Mouse (Mus musculus): ENCODE data around the gene Rpl34. TPM values are rescaled to one million over a fixed set of nuclear protein-coding genes. Genes with fewer than 3 reads are reported as not detected.

The Rpl34 gene
- 1,090 and 1,134 TPM in 2 replicates for polyA plus RNA-seq (2014; fragmentation: Nextera tagmentation; extraction: Ambion mirVana)

DNA sequence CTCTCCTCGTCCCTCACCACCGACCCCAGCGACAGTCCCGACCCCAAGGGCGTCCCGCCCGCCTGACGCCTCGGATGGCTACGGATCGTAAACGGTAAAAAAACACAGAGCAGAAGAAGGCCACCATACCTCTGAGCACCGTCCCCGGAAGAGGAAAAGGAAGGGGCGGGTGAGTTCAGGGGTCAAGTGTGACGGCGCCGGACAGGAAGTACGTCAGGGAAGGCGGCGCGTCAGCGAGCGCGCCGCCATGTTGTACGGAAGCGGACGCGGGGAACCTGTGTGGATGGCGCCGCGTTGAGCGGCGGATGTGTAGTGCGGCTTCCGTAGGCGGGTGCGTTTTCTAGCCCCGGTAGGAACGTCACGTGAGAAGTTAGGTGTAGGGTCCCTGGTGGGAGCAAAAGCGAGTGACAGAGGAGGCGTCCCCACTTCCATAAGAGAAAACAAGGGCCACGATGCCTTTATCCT lies at the start of gene Rpl34:
Gene Rpl34, minus strand, starts transcription at position 210 of the 465 bp plus-strand sequence.
- DNase-seq (peak; percentile 98), ATAC-seq (ENCODE audit: insufficient read depth) (peak; percentile 99)
- Histone ChIP-seq H3K9me3 (ENCODE audit: low read depth, low read length) (no peaks in the 10 kb centered on the region), H3K27me3 (ENCODE audit: insufficient read depth, low read length) (no peaks in the 10 kb centered on the region), H3K4me1 (ENCODE audit: insufficient read depth) (peaks cover 7% of the 10 kb centered on the region; the same call in 1 of the 2 replicates), H3K27ac (ENCODE audit: low read depth) (peak within 1 kb of the TSS; percentile 89), H3K4me2 (peak within 1 kb of the TSS; percentile 88), H3K36me3 (ENCODE audit: insufficient read depth) (peaks cover 41% of the 10 kb centered on the region), H3K9ac (peak within 1 kb of the TSS; percentile 94), H3K4me3 (ENCODE audit: low read depth, low read length) (peak within 1 kb of the TSS; percentile 80)
- no peak for TF ChIP-seq CTCF (IDR thresholded peaks at IDR 0.05; ENCODE audit: low read depth)
- 0% methylated on average over 45 of the region's 45 CpGs for WGBS

DNA sequence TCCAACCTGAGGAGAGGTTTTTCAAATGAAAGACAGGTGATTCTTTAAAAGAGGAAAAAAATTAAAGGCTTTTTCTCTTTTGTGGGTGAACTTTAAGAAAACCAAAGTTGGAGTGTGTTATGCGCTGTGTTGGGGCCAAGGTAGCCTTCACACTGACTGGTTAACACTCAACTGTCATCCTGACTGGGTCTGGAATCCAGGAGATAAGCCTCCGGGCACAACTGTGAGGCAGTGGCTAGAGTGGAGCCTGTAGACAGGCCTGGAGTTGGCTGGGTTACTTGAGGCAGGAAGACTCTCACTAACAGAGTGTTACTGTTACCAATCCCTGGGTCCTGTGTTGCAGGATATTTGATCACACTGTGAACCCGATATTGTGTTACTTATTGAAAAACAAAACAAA lies 38.0 kb upstream of the Rpl34 start:
- DNase-seq, result no peak
- Histone ChIP-seq H3K27me3 (ENCODE audit: insufficient read depth, low read length) (no peaks in the 10 kb centered on the region), H3K4me3 (ENCODE audit: low read depth, low read length) (no peak overlapping the region), H3K9ac (no peak overlapping the region), H3K27ac (ENCODE audit: low read depth) (no peak overlapping the region), H3K4me1 (ENCODE audit: insufficient read depth) (no peaks in the 10 kb centered on the region), H3K9me3 (ENCODE audit: low read depth, low read length) (no peaks in the 10 kb centered on the region), H3K36me3 (ENCODE audit: insufficient read depth) (no peaks in the 10 kb centered on the region), H3K4me2 (no peak overlapping the region)
- ATAC-seq (ENCODE audit: insufficient read depth), result no peak
- WGBS, result 67% methylated on average over 3 of the region's 3 CpGs
- TF ChIP-seq CTCF (IDR thresholded peaks at IDR 0.05; ENCODE audit: low read depth), result no peak

DNA sequence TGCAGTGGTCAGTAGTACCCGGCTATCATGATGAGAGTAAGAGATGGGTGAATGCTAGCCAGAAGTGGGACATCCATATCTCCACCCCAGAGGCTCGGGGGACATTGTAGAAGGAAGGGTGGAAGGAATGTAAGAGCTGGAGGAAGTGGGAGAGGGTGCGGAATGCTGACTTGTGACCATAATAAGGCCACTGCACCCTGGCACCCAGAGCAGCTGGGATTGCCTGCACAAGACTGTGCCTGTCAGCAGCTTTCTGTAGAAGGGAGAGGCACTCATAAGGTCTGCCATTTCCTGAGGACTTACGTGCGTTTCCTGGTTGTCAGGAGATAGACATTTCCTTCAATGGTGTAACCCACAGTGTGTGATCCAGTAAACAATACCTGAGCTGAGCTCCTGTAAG lies 33.9 kb upstream of the Rpl34 start:
- H3K36me3 ChIP-seq (ENCODE audit: insufficient read depth), result no peaks in the 10 kb centered on the region
- TF ChIP-seq CTCF (IDR thresholded peaks at IDR 0.05; ENCODE audit: low read depth), result no peak
- no peak overlapping the region for H3K9ac ChIP-seq
- H3K27me3 ChIP-seq (ENCODE audit: insufficient read depth, low read length), result no peaks in the 10 kb centered on the region
- no peaks in the 10 kb centered on the region for H3K4me1 ChIP-seq (ENCODE audit: insufficient read depth)
- WGBS, result 77% methylated on average over 5 of the region's 5 CpGs
- H3K4me3 ChIP-seq (ENCODE audit: low read depth, low read length), result no peak overlapping the region
- H3K9me3 ChIP-seq (ENCODE audit: low read depth, low read length), result no peaks in the 10 kb centered on the region
- H3K4me2 ChIP-seq, result no peak overlapping the region
- no peak overlapping the region for H3K27ac ChIP-seq (ENCODE audit: low read depth)
- ATAC-seq (ENCODE audit: insufficient read depth), result no peak
- DNase-seq, result no peak

DNA sequence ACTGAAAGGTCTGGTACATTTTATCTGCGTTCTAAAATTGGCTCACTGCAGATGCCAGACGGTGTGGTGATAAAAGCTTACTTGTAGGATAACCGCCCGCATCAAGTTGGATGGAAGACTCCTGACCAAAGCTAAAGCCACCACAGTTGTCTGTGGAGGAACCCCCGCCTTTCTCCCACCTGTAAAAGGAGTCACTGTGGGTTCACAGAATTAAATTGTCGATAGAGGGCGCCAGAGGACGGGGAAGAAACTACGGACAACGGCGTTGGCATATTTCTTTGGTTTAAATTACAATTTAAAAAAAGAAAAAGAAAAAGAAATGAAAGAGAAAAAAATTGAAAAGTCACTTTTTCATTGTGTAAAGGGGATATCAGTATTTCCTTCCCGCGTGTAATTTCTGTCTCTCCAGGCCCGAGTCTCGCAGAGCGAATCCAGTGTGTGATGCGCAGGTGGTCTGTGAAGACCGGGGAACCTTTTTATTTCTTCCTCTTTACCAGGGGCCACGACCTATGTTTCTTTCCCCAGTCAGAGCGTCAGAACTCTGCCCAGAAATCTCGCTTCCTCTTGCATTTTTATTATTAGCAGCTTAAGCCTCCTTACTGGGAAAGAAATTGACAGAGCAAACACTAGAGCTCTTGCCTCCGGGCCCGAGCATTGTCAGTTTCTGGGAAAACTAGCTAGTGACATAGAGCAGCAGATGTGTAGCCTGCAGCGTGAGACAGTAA lies 30.7 kb upstream of the Rpl34 start:
- Histone ChIP-seq H3K9ac (no peak overlapping the region), H3K36me3 (ENCODE audit: insufficient read depth) (no peaks in the 10 kb centered on the region), H3K4me3 (ENCODE audit: low read depth, low read length) (no peak overlapping the region), H3K9me3 (ENCODE audit: low read depth, low read length) (no peaks in the 10 kb centered on the region), H3K4me2 (peak overlapping the region; percentile 16; the same call in 1 of the 2 replicates), H3K4me1 (ENCODE audit: insufficient read depth) (no peaks in the 10 kb centered on the region), H3K27me3 (ENCODE audit: insufficient read depth, low read length) (no peaks in the 10 kb centered on the region), H3K27ac (ENCODE audit: low read depth) (no peak overlapping the region)
- ATAC-seq (ENCODE audit: insufficient read depth) (no peak), DNase-seq (peak; percentile 89)
- TF ChIP-seq CTCF (IDR thresholded peaks at IDR 0.05; ENCODE audit: low read depth), result peak; percentile 75
- 48% methylated on average over 24 of the region's 24 CpGs for WGBS

GRCm38 (mm10) chr3:130758157-130758841 lies 28.1 kb upstream of the Rpl34 start:
- Histone ChIP-seq H3K4me2 (no peak overlapping the region), H3K9ac (no peak overlapping the region), H3K36me3 (ENCODE audit: insufficient read depth) (no peaks in the 10 kb centered on the region), H3K27ac (ENCODE audit: low read depth) (no peak overlapping the region), H3K27me3 (ENCODE audit: insufficient read depth, low read length) (no peaks in the 10 kb centered on the region), H3K9me3 (ENCODE audit: low read depth, low read length) (no peaks in the 10 kb centered on the region), H3K4me1 (ENCODE audit: insufficient read depth) (no peaks in the 10 kb centered on the region), H3K4me3 (ENCODE audit: low read depth, low read length) (no peak overlapping the region)
- DNase-seq, result no peak
- no peak for TF ChIP-seq CTCF (IDR thresholded peaks at IDR 0.05; ENCODE audit: low read depth)
- no peak for ATAC-seq (ENCODE audit: insufficient read depth)
- WGBS, result 84% methylated on average over 15 of the region's 15 CpGs

DNA sequence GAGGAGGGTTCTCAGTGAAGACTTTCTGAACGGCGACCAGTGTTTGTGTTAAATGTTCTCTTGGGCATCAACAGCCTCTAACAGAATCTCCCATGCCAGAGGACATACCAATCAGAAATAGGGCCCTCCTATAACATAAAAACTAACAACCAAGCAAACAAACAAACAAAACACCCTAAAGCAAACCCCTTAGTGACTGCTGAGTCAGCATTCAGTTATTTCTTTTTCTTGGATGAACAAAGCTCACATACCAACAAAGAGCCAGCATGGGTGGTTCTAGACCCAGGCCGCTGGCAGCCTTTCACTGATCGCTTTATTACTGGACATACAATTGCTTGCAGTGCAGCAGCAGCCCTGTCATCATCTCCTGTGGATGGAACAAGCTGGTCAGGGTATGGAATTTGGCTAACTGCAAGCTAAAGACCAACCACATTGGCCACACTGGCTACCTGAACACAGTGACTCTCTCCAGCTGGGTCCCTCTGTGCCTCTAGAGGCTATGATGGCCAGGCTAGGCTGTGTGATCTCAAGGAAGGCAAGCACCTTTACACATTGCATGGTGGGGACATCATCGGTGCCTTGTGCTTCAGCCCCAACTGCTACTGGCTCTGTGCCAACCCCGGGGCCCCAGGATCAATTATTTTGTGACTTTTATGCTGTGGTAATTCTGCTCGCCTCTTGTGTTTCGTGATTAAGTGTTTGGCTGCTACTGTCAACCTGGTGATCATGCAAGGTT lies 27.1 kb upstream of the Rpl34 start:
- Histone ChIP-seq H3K9me3 (ENCODE audit: low read depth, low read length) (no peaks in the 10 kb centered on the region), H3K36me3 (ENCODE audit: insufficient read depth) (no peaks in the 10 kb centered on the region), H3K4me2 (no peak overlapping the region), H3K9ac (no peak overlapping the region), H3K4me1 (ENCODE audit: insufficient read depth) (no peaks in the 10 kb centered on the region), H3K27me3 (ENCODE audit: insufficient read depth, low read length) (no peaks in the 10 kb centered on the region), H3K4me3 (ENCODE audit: low read depth, low read length) (no peak overlapping the region), H3K27ac (ENCODE audit: low read depth) (no peak overlapping the region)
- DNase-seq, result no peak
- ATAC-seq (ENCODE audit: insufficient read depth), result no peak
- TF ChIP-seq CTCF (IDR thresholded peaks at IDR 0.05; ENCODE audit: low read depth), result no peak
- 75% methylated on average over 8 of the region's 8 CpGs for WGBS

DNA sequence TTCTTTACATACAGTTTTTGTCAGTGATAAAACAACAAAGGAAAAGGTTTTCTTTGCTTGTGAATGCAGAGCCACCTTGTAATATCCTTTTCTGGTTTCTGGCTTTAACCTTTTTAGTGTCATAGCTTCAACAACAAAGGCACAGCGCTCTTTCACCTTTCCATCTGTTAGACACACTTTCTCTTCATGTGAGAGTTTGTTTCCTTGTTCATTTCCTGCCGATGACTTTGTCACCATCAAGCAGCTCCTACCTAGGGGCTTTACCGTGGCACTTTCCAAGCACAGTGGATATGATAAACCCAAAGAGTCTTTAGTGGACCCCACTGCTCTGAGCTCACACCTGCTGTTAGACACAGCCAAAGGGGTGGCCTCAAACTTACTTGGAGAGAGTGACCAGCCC lies 19.0 kb upstream of the Rpl34 start:
- no peaks in the 10 kb centered on the region for H3K4me1 ChIP-seq (ENCODE audit: insufficient read depth)
- H3K9me3 ChIP-seq (ENCODE audit: low read depth, low read length), result no peaks in the 10 kb centered on the region
- WGBS, result 80% methylated on average over 3 of the region's 3 CpGs
- no peak for DNase-seq
- ATAC-seq (ENCODE audit: insufficient read depth), result no peak
- TF ChIP-seq CTCF (IDR thresholded peaks at IDR 0.05; ENCODE audit: low read depth), result no peak
- no peak overlapping the region for H3K4me3 ChIP-seq (ENCODE audit: low read depth, low read length)
- no peaks in the 10 kb centered on the region for H3K36me3 ChIP-seq (ENCODE audit: insufficient read depth)
- H3K9ac ChIP-seq, result no peak overlapping the region
- H3K27me3 ChIP-seq (ENCODE audit: insufficient read depth, low read length), result no peaks in the 10 kb centered on the region
- H3K4me2 ChIP-seq, result no peak overlapping the region
- no peak overlapping the region for H3K27ac ChIP-seq (ENCODE audit: low read depth)
